Mouse (Mus musculus) hindbrain, embryonic 11.5 days (tissue): ENCODE data around the gene Mgat4a. TPM values are rescaled to one million over a fixed set of nuclear protein-coding genes. Genes with fewer than 3 reads are reported as not detected.

Experiments
- ATAC-seq: fragments of 200-750 bp; cut with Nextera tagmentation; 2 replicates; pipeline ENCODE4 v1.8.0; 2017; ENCODE audit warnings: mild to moderate bottlenecking, moderate TSS enrichment, moderate library complexity; ENCODE audit not compliant: low FRiP score
- DNase-seq: peaks from one replicate; pipeline ENCODE4 v3.0.0-alpha.2; 2015; ENCODE audit warnings: low spot score
- H3K27ac ChIP-seq: fragments of 300-500 bp; sonication (generic); 2 replicates; pipeline ENCODE4 v1.5.1; 2014; ENCODE audit warnings: mild to moderate bottlenecking, low read depth, low read length
- H3K27me3 ChIP-seq: fragments of 300-500 bp; sonication (generic); 2 replicates; pipeline ENCODE4 v1.6.1; 2014; ENCODE audit warnings: mild to moderate bottlenecking, low read length, moderate library complexity, mixed read lengths; ENCODE audit not compliant: control insufficient read depth, insufficient read depth
- H3K36me3 ChIP-seq: fragments of 300-500 bp; sonication (generic); 2 replicates; pipeline ENCODE4 v1.6.1; 2014; ENCODE audit warnings: mild to moderate bottlenecking, low read length, moderate library complexity, mixed read lengths; ENCODE audit not compliant: control insufficient read depth, insufficient read depth
- H3K4me1 ChIP-seq: fragments of 300-500 bp; sonication (generic); replicated peaks from 2 replicates; pipeline ENCODE4 v1.6.1; 2014; ENCODE audit warnings: low read length, mixed read lengths; ENCODE audit not compliant: control insufficient read depth, insufficient read depth
- H3K4me2 ChIP-seq: fragments of 300-500 bp; sonication (generic); replicated peaks from 2 replicates; pipeline ENCODE4 v1.6.1; 2014; ENCODE audit warnings: mild to moderate bottlenecking, low read depth, low read length
- H3K4me3 ChIP-seq: fragments of 300-500 bp; sonication (generic); 2 replicates; pipeline ENCODE4 v1.5.1; 2014; ENCODE audit warnings: low read depth, low read length
- H3K9ac ChIP-seq: fragments of 300-500 bp; sonication (generic); 2 replicates; pipeline ENCODE4 v1.6.1; 2014; ENCODE audit warnings: low read depth, low read length
- H3K9me3 ChIP-seq: fragments of 300-500 bp; sonication (generic); 2 replicates; pipeline ENCODE4 v1.6.1; 2016; ENCODE audit warnings: low read length; ENCODE audit not compliant: control insufficient read depth
- WGBS: fragments of 180-500 bp; shearing (Covaris S2); extraction: QIAGEN DNeasy Blood & Tissue Kit; methylation state at CpG from one replicate; pipeline ENCODE4 v1.1.7; 2014; 5-methylcytosine and 5-hydroxymethylcytosine counted together
- polyA plus RNA-seq: library from polyadenylated mRNA; unstranded; fragments of >200 nt; fragmentation: Nextera tagmentation; extraction: Ambion mirVana; gene quantifications from 2 replicates; pipeline ENCODE4 v1.2.1, GENCODE M21; 2014

Mgat4a gene
- polyA plus RNA-seq, 1 experiment from 2014 or later, result 8.7 TPM

DNA sequence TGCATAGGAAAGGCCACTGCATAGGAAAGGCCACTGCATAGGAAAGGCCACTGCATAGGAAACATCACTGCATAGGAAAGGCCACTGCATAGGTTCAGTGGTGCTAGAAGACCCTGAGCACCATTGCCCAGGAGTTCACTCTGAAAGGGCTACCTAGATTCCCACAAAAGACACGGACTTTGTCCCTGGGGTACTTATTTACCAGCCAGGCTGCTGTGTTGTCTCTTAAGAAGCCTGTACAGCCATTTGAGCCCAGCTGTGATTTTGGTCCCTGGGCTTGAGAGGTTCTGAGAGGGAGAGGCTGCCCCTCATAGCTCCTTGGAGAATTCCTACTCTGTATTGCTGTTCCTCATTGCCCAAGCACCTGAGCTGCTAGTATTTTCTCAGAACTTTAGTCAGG lies 144.3 kb downstream of the Mgat4a start:
- Histone ChIP-seq H3K27me3 (no peaks in the 10 kb centered on the region), H3K36me3 (peaks cover 5% of the 10 kb centered on the region; the same call in 1 of the 2 replicates), H3K9ac (no peak overlapping the region), H3K27ac (no peak overlapping the region), H3K4me2 (no peak overlapping the region), H3K9me3 (no peaks in the 10 kb centered on the region), H3K4me1 (no peaks in the 10 kb centered on the region), H3K4me3 (no peak overlapping the region)
- DNase-seq, result no peak
- 62% methylated on average over 1 of the region's 1 CpGs for WGBS
- ATAC-seq, result no peak

DNA sequence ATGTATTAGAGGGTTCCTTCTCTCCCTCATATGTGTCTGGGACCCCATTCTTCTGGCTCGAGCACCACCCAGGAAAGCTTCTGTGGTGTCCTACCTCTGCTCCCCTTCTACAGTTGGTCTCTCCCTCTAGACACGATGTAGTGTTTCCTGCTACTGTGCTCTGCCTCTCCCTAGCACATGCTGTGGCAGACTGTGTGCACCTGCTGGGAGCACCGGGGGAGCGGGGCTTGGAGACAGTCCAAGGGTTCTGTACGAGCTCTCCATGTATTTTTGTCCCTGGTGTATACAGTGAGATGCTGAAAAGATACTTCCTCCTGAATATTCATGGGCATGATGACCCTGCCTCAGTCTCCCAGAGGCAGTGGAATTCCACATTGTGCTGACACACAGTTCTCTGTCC lies 147.6 kb downstream of the Mgat4a start:
- DNase-seq (no peak), ATAC-seq (no peak)
- H3K36me3 ChIP-seq, result peaks cover 5% of the 10 kb centered on the region; the same call in 1 of the 2 replicates
- H3K27ac ChIP-seq, result no peak overlapping the region
- H3K27me3 ChIP-seq, result no peaks in the 10 kb centered on the region
- WGBS, result 85% methylated on average over 5 of the region's 5 CpGs
- H3K9ac ChIP-seq, result no peak overlapping the region
- no peak overlapping the region for H3K4me2 ChIP-seq
- no peaks in the 10 kb centered on the region for H3K4me1 ChIP-seq
- no peaks in the 10 kb centered on the region for H3K9me3 ChIP-seq
- H3K4me3 ChIP-seq, result no peak overlapping the region

Other genes with a start within 250 kb of the Mgat4a start
- gene Inpp4a, start 241.2 kb downstream of the Mgat4a start, polyA plus RNA-seq, result 22.2 and 27.2 TPM in 2 replicates
- 56.8 and 58.2 TPM in 2 replicates for gene Coa5, start 110.9 kb downstream of the Mgat4a start, polyA plus RNA-seq
- 121 and 128 TPM in 2 replicates for gene Unc50, start 110.9 kb downstream of the Mgat4a start, polyA plus RNA-seq
- gene 2010300C02Rik, start 179.1 kb upstream of the Mgat4a start, polyA plus RNA-seq, result 0.66 and 0.84 TPM in 2 replicates